Mouse (Mus musculus): ENCODE measurements around the gene Atf6b. TPM values are rescaled to one million over a fixed set of nuclear protein-coding genes. Genes with fewer than 3 reads are reported as not detected.

The Atf6b gene
- 15.5 and 16.6 TPM in 2 replicates for polyA plus RNA-seq (2012; rRNA removed)
- polyA plus RNA-seq (2014; fragmentation: Nextera tagmentation; extraction: Ambion mirVana), result 11.3 and 12.6 TPM in 2 replicates

DNA sequence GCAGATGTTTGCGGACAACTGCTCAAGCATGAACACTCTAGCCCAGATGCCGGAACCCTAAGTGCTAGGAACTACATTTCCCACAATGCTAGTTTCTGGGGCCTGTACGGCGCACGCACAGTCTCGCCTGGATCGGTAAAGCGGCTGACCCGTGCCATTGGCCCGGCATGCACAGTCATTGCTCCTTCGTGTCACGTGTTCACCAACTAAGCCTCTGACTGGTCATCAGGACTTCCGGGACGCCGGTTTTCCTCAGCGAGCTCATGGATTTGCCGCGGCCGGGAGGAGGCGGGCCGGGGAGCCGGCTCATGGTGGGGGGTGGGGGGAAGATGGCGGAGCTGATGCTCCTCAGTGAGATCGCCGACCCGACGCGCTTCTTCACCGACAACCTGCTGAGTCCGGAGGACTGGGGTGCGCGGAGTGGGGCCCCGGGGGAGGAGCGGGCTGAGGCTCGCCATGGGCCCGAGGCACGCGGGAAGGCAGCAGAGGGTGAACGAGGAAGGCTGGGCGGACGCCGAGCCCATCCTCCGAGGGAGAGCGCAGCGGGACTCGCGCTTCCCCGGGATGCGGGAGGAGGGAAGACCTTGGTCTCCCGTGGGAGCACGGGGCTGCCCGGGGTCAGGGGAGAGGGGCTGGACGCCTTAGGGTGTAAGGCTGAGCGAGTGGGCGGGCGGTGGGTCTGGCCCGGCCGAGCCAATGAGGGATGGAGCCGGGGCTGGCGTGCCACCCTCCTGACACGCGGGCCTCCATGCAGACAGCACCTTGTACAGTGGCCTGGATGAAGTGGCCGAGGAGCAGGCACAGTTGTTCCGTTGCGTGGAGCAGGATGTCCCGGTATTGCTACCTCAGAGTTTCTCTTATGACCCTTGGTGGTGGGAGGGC lies at the start of gene Atf6b:
Gene Atf6b, plus strand, starts transcription at position 241 of the 882 bp plus-strand sequence.
- Histone ChIP-seq H3K27ac (peak within 1 kb of the TSS; percentile 39; the same call in 1 of the 2 replicates), H3K36me3 (replicated peaks; ENCODE audit: control insufficient read depth, insufficient read depth, low read depth) (peaks cover 2% of the 10 kb centered on the region), H3K27me3 (ENCODE audit: control insufficient read depth, insufficient read depth, low read length) (no peaks in the 10 kb centered on the region; the same call in 1 of the 2 replicates), H3K9me3 (ENCODE audit: control insufficient read depth, low read length) (no peaks in the 10 kb centered on the region), H3K4me2 (ENCODE audit: low read depth) (peak within 1 kb of the TSS; percentile 86), H3K4me3 (ENCODE audit: insufficient read depth in 1 of 2, low read depth in 2 of 2, low read length in 2 of 2) (peak within 1 kb of the TSS; percentile 89 to 93), H3K9ac (replicated peaks) (peak within 1 kb of the TSS; percentile 83), H3K4me1 (replicated peaks; ENCODE audit: control insufficient read depth in 2 of 2, insufficient read depth in 2 of 2, low read length in 1 of 2) (peaks cover 13 to 26% of the 10 kb centered on the region in 2 experiments)
- DNase-seq (ENCODE audit: low read depth in 3 of 3, low spot score in 3 of 3) (peak; percentile 97 to 98 (median 97)), ATAC-seq (ENCODE audit: insufficient read depth) (peak; percentile 96)
- under 1% methylated on average over 66 of the region's 66 CpGs for WGBS (ENCODE audit: insufficient replicate concordance)
- no peak for TF ChIP-seq CTCF (IDR thresholded peaks at IDR 0.05; ENCODE audit: low read depth)
- no peak for TF ChIP-seq EP300 (IDR thresholded peaks at IDR 0.05; ENCODE audit: low read depth)

- DNase-seq (ENCODE audit: low read depth in 3 of 3, low spot score in 3 of 3) (no peak), ATAC-seq (ENCODE audit: insufficient read depth) (no peak)
- H3K27me3 ChIP-seq (ENCODE audit: control insufficient read depth, insufficient read depth, low read length), result no peaks in the 10 kb centered on the region
- H3K27ac ChIP-seq, result no peak within 1 kb of the TSS
- TF ChIP-seq CTCF (IDR thresholded peaks at IDR 0.05; ENCODE audit: low read depth) (no peak), EP300 (IDR thresholded peaks at IDR 0.05; ENCODE audit: low read depth) (no peak)
- H3K36me3 ChIP-seq (replicated peaks; ENCODE audit: control insufficient read depth, insufficient read depth, low read depth), result peaks cover 12% of the 10 kb centered on the region
- H3K4me1 ChIP-seq (replicated peaks; ENCODE audit: control insufficient read depth in 2 of 2, insufficient read depth in 2 of 2, low read length in 1 of 2), result peaks cover 0 to 11% of the 10 kb centered on the region in 2 experiments; a peak in 1 of 4 replicates
- H3K9ac ChIP-seq (replicated peaks), result no peak within 1 kb of the TSS
- no peak within 1 kb of the TSS for H3K4me2 ChIP-seq (ENCODE audit: low read depth)
- H3K9me3 ChIP-seq (ENCODE audit: control insufficient read depth, low read length), result no peaks in the 10 kb centered on the region
- no peak within 1 kb of the TSS for H3K4me3 ChIP-seq (ENCODE audit: insufficient read depth in 1 of 2, low read depth in 2 of 2, low read length in 2 of 2)
- WGBS (ENCODE audit: insufficient replicate concordance), result 21% methylated on average over 6 of the region's 6 CpGs
These were observed 49.3 kb upstream of the Atf6b start, which contains the start of gene Ager for GRCm38 (mm10) chr17:34597566-34598095. Gene Ager, plus strand, starts transcription at chr17:34597862.

DNA sequence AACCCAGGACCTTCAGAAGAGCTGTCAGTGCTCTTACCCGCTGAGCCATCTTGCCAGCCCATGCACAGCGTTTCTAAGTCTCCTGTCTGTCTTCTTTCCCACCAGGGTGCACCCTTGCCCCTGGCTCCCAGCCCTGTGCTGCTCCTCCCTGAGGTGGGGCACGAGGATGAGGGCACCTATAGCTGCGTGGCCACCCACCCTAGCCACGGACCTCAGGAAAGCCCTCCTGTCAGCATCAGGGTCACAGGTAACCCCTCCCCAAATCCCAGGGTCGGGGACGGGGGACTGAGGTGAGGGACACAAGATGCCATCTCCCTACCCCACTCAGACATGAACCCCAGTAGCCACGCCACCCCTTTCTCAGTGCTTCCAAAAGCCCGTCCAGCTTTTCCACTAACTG lies 47.1 kb upstream of the Atf6b start:
- no peak for DNase-seq (ENCODE audit: low read depth in 3 of 3, low spot score in 3 of 3)
- Histone ChIP-seq H3K27me3 (ENCODE audit: control insufficient read depth, insufficient read depth, low read length) (no peaks in the 10 kb centered on the region), H3K36me3 (replicated peaks; ENCODE audit: control insufficient read depth, insufficient read depth, low read depth) (peaks cover 12% of the 10 kb centered on the region), H3K4me1 (replicated peaks; ENCODE audit: control insufficient read depth in 2 of 2, insufficient read depth in 2 of 2, low read length in 1 of 2) (peaks cover 4 to 17% of the 10 kb centered on the region in 2 experiments), H3K9me3 (ENCODE audit: control insufficient read depth, low read length) (no peaks in the 10 kb centered on the region), H3K4me3 (ENCODE audit: insufficient read depth in 1 of 2, low read depth in 2 of 2, low read length in 2 of 2) (no peak overlapping the region), H3K9ac (replicated peaks) (no peak overlapping the region), H3K27ac (no peak overlapping the region), H3K4me2 (ENCODE audit: low read depth) (no peak overlapping the region)
- TF ChIP-seq EP300 (IDR thresholded peaks at IDR 0.05; ENCODE audit: low read depth), result no peak
- no peak for TF ChIP-seq CTCF (IDR thresholded peaks at IDR 0.05; ENCODE audit: low read depth)
- 76% methylated on average over 9 of the region's 9 CpGs for WGBS (ENCODE audit: insufficient replicate concordance)
- no peak for ATAC-seq (ENCODE audit: insufficient read depth)

GRCm38 (mm10) chr17:34601796-34602195 lies 45.1 kb upstream of the Atf6b start:
- WGBS (ENCODE audit: insufficient replicate concordance), result 85% methylated on average over 12 of the region's 12 CpGs
- no peak for TF ChIP-seq EP300 (IDR thresholded peaks at IDR 0.05; ENCODE audit: low read depth)
- no peak for TF ChIP-seq CTCF (IDR thresholded peaks at IDR 0.05; ENCODE audit: low read depth)
- Histone ChIP-seq H3K4me3 (ENCODE audit: insufficient read depth in 1 of 2, low read depth in 2 of 2, low read length in 2 of 2) (no peak overlapping the region; a peak in 1 of 4 replicates), H3K4me1 (replicated peaks; ENCODE audit: control insufficient read depth in 2 of 2, insufficient read depth in 2 of 2, low read length in 1 of 2) (peaks cover 12 to 25% of the 10 kb centered on the region in 2 experiments), H3K36me3 (replicated peaks; ENCODE audit: control insufficient read depth, insufficient read depth, low read depth) (peaks cover 12% of the 10 kb centered on the region), H3K4me2 (ENCODE audit: low read depth) (peak overlapping the region; percentile 95), H3K9me3 (ENCODE audit: control insufficient read depth, low read length) (no peaks in the 10 kb centered on the region), H3K27me3 (ENCODE audit: control insufficient read depth, insufficient read depth, low read length) (no peaks in the 10 kb centered on the region), H3K9ac (replicated peaks) (no peak overlapping the region), H3K27ac (no peak overlapping the region)
- ATAC-seq (ENCODE audit: insufficient read depth) (no peak), DNase-seq (ENCODE audit: low read depth in 3 of 3, low spot score in 3 of 3) (no peak)

Measured in liver, embryonic 14.5 days (tissue).